Mouse (Mus musculus) lung, adult 2 months (tissue): ENCODE results near the gene Tcp11l1. TPM values are rescaled to one million over a fixed set of nuclear protein-coding genes. Genes with fewer than 3 reads are reported as not detected.

ENCODE experiments used
- DNase-seq: peaks from one replicate; pipeline ENCODE4 v3.0.0; 2022
- H3K4me1 ChIP-seq: fragments of 200-500 bp; 2 replicates; pipeline ENCODE4 v1.6.1; 2011; ENCODE audit warnings: low read length; ENCODE audit not compliant: control insufficient read depth, insufficient read depth
- H3K4me3 ChIP-seq: fragments of 200-500 bp; replicated peaks from 2 replicates; pipeline ENCODE3; 2011; ENCODE audit warnings: low read depth, mild to moderate bottlenecking, control low read depth, low read length; ENCODE audit errors: extremely low read depth
- CTCF ChIP-seq: fragments of 200-500 bp; IDR thresholded peaks from 2 replicates; pipeline ENCODE4 v1.5.1; 2011; ENCODE audit warnings: mild to moderate bottlenecking, low read length, control low read depth; ENCODE audit not compliant: insufficient read depth
- POLR2A ChIP-seq: fragments of 200-500 bp; IDR thresholded peaks from 2 replicates; pipeline ENCODE4 v1.6.1; 2011; ENCODE audit warnings: low read depth, mild to moderate bottlenecking, control low read depth, low read length, borderline replicate concordance; ENCODE audit errors: extremely low read depth
- WGBS: fragments of 180-500 bp; shearing (Covaris S2); methylation state at CpG from one replicate; pipeline ENCODE4 v1.1.7; 2018; 5-methylcytosine and 5-hydroxymethylcytosine counted together
- polyA plus RNA-seq: library from polyadenylated mRNA; depleted of rRNA; stranded (reverse); fragments of >200 nt; gene quantifications from 2 replicates; pipeline ENCODE4 v1.2.3, GENCODE M21; 2012

Gene Tcp11l1
- polyA plus RNA-seq, 1 experiment: 5.1 TPM

- Histone ChIP-seq H3K4me1 (no peaks in the 10 kb centered on the region), H3K4me3 (no peak overlapping the region)
- no peak for DNase-seq
- WGBS: 71% methylated on average over 4 of the region's 4 CpGs
- TF ChIP-seq CTCF (no peak), POLR2A (no peak)
These were observed 21.2 kb downstream of the Tcp11l1 start for GRCm38 (mm10) chr2:104690720-104691119.

- TF ChIP-seq CTCF: no peak
- TF ChIP-seq POLR2A: no peak
- Histone ChIP-seq H3K4me3 (no peak overlapping the region), H3K4me1 (no peaks in the 10 kb centered on the region)
- DNase-seq: no peak
- 76% methylated on average over 8 of the region's 8 CpGs for WGBS
These were observed 23.2 kb downstream of the Tcp11l1 start for GRCm38 (mm10) chr2:104688724-104689123.

GRCm38 (mm10) chr2:104688321-104688720, 23.6 kb downstream of the Tcp11l1 start:
- Histone ChIP-seq H3K4me1 (no peaks in the 10 kb centered on the region), H3K4me3 (no peak overlapping the region)
- DNase-seq: no peak
- WGBS: 90% methylated on average over 3 of the region's 3 CpGs
- no peak for TF ChIP-seq POLR2A
- TF ChIP-seq CTCF: no peak

GRCm38 (mm10) chr2:104687261-104687660, 24.7 kb downstream of the Tcp11l1 start:
- Histone ChIP-seq H3K4me1 (no peaks in the 10 kb centered on the region), H3K4me3 (no peak overlapping the region)
- DNase-seq: no peak
- WGBS: 50% methylated on average over 3 of the region's 3 CpGs
- TF ChIP-seq CTCF (no peak), POLR2A (no peak)

GRCm38 (mm10) chr2:104685418-104685817, 26.6 kb downstream of the Tcp11l1 start:
- DNase-seq: peak; percentile 74
- H3K4me1 ChIP-seq: no peaks in the 10 kb centered on the region
- 7% methylated on average over 13 of the region's 13 CpGs for WGBS
- H3K4me3 ChIP-seq: no peak overlapping the region
- TF ChIP-seq POLR2A (no peak), CTCF (peak; percentile 95)

- no peak for TF ChIP-seq CTCF
- Histone ChIP-seq H3K4me1 (no peaks in the 10 kb centered on the region), H3K4me3 (no peak overlapping the region)
- no peak for DNase-seq
- 90% methylated on average over 4 of the region's 4 CpGs for WGBS
These were observed 27.2 kb downstream of the Tcp11l1 start for GRCm38 (mm10) chr2:104684771-104685170.

GRCm38 (mm10) chr2:104677326-104677725, 34.6 kb downstream of the Tcp11l1 start:
- no peak for DNase-seq
- no peak overlapping the region for H3K4me3 ChIP-seq
- whole genome bisulfite sequencing: 78% methylated on average over 3 of the region's 3 CpGs
- H3K4me1 ChIP-seq: no peaks in the 10 kb centered on the region
- TF ChIP-seq CTCF: no peak
- no peak for TF ChIP-seq POLR2A

GRCm38 (mm10) chr2:104671724-104672123, 40.2 kb downstream of the Tcp11l1 start:
- DNase-seq: no peak
- no peak overlapping the region for H3K4me3 ChIP-seq
- no peak for TF ChIP-seq POLR2A
- TF ChIP-seq CTCF: no peak
- no peaks in the 10 kb centered on the region for H3K4me1 ChIP-seq

GRCm38 (mm10) chr2:104669122-104669804, 42.7 kb downstream of the Tcp11l1 start:
- WGBS: 87% methylated on average over 6 of the region's 6 CpGs
- TF ChIP-seq POLR2A (no peak), CTCF (no peak)
- DNase-seq: no peak
- no peaks in the 10 kb centered on the region for H3K4me1 ChIP-seq
- H3K4me3 ChIP-seq: no peak overlapping the region

GRCm38 (mm10) chr2:104663372-104664100, 48.4 kb downstream of the Tcp11l1 start:
- TF ChIP-seq POLR2A (no peak), CTCF (no peak)
- WGBS: 75% methylated on average over 8 of the region's 8 CpGs
- Histone ChIP-seq H3K4me3 (no peak overlapping the region), H3K4me1 (no peaks in the 10 kb centered on the region)
- DNase-seq: no peak
